Mouse (Mus musculus) heart, adult 2 months (tissue): ENCODE measurements at regions not wholly inside any gene's neighbourhood (a gene's known extent, or its start where the extent isn't known, plus 50 kb on each side); places are given as distances from the start of the nearest gene placed in this dataset.

Source experiments
- DNase-seq, 2 experiments: peaks; one replicate each; pipeline ENCODE4 v3.0.0; 2021
- H3K27ac ChIP-seq: fragments of 200-600 bp; 2 replicates; pipeline ENCODE4 v1.8.1; 2022
- H3K27me3 ChIP-seq: fragments of 200-500 bp; 2 replicates; pipeline ENCODE4 v1.6.1; 2012; ENCODE audit warnings: mild to moderate bottlenecking, low read length, inconsistent platforms, mixed read lengths; ENCODE audit not compliant: control insufficient read depth, insufficient read depth
- H3K36me3 ChIP-seq: fragments of 200-500 bp; 2 replicates; pipeline ENCODE4 v1.6.1; 2012; ENCODE audit warnings: low read length, inconsistent platforms; ENCODE audit not compliant: control insufficient read depth, insufficient read depth
- H3K4me1 ChIP-seq: fragments of 200-500 bp; 2 replicates; pipeline ENCODE4 v1.6.1; 2011; ENCODE audit warnings: low read length; ENCODE audit not compliant: control insufficient read depth, insufficient read depth
- H3K4me3 ChIP-seq: fragments of 200-600 bp; 2 replicates; pipeline ENCODE4 v1.8.1; 2022
- H3K79me2 ChIP-seq: fragments of 200-500 bp; replicated peaks from 2 replicates; pipeline ENCODE4 v1.6.1; 2012; ENCODE audit warnings: mild to moderate bottlenecking, inconsistent platforms, low read length, moderate library complexity, mixed read lengths; ENCODE audit not compliant: control insufficient read depth, insufficient read depth
- H3K9ac ChIP-seq: fragments of 200-500 bp; 2 replicates; pipeline ENCODE4 v1.6.1; 2012; ENCODE audit warnings: low read depth, mild to moderate bottlenecking, control low read depth, inconsistent platforms, low read length, mixed read lengths
- CTCF ChIP-seq: fragments of 200-600 bp; IDR thresholded peaks from 2 replicates; pipeline ENCODE4 v1.8.1; 2022; ENCODE audit warnings: antibody characterized with exemption, mild to moderate bottlenecking, moderate library complexity
- EP300 ChIP-seq: fragments of 200-500 bp; IDR thresholded peaks from 2 replicates; pipeline ENCODE4 v1.6.1; 2011; ENCODE audit warnings: low read depth, low read length, control low read depth; ENCODE audit not compliant: insufficient read depth
- POLR2A ChIP-seq: fragments of 200-500 bp; IDR thresholded peaks from 2 replicates; pipeline ENCODE4 v1.6.1; 2011; ENCODE audit warnings: mild to moderate bottlenecking, low read depth, low read length, control low read depth; ENCODE audit not compliant: insufficient read depth
- WGBS: fragments of 180-500 bp; shearing (Covaris S2); methylation state at CpG from one replicate; pipeline ENCODE4 v1.1.7; 2018; 5-methylcytosine and 5-hydroxymethylcytosine counted together
- intact Hi-C: fragments of 180-260 bp; cut with DNase I; formaldehyde crosslinking; loops from one replicate; pipeline ENCODE4 v1.15.1; 2025

DNA sequence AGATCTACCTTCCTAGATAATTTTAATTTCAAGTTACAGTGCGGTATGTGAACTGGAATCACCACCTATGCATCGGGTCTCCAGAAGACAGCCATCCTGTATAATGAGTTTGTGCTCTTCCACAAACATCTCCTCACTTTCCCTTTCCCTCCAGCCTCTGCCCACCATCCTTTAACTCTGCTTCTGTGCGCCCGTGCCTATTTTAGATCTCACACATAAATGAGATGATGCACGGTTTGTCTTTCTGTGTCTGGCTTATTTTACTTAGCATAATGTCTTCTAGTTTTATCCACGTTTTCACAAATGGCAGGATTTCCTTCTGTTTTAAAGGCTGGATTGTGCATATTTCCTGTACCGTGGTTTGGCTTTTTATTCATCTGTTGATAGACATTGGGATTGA is 227.8 kb upstream of the Podxl start:
- intact Hi-C loops = no loop called here
- Histone ChIP-seq H3K9ac (no peak overlapping the region), H3K27ac (no peak overlapping the region), H3K79me2 (no peaks in the 10 kb centered on the region), H3K4me3 (no peak overlapping the region), H3K27me3 (no peaks in the 10 kb centered on the region; the same call in 1 of the 2 replicates), H3K36me3 (no peaks in the 10 kb centered on the region), H3K4me1 (no peaks in the 10 kb centered on the region)
- DNase-seq = no peak
- 60% methylated on average over 7 of the region's 7 CpGs for WGBS
- TF ChIP-seq POLR2A (no peak), EP300 (no peak)

DNA sequence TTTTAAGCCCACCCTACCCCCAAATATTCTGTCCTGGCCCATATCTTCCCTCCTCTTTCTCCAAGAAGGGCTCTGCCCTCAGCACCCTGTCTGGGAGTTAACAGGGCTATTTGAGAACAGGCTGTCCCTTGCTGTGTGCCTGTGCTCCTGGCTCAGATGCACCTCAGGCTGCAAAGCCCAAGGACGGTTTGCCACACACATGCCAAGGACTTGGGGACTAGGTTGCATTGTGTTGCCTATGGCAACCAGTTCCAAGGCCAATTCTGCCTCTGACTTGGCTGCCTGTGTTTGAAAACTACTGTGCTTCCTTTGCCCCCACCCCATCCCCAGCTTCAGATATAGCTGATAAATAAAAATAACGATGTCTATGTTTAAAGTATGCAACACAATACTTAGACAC is 227.1 kb upstream of the Podxl start:
- 48% methylated on average over 2 of the region's 2 CpGs for WGBS
- no peak overlapping the region for H3K4me3 ChIP-seq
- intact Hi-C loops = no loop called here
- no peak overlapping the region for H3K9ac ChIP-seq
- no peaks in the 10 kb centered on the region for H3K36me3 ChIP-seq
- H3K4me1 ChIP-seq = no peaks in the 10 kb centered on the region
- no peak for TF ChIP-seq EP300
- TF ChIP-seq CTCF = no peak
- TF ChIP-seq POLR2A = no peak
- DNase-seq = no peak
- H3K27ac ChIP-seq = no peak overlapping the region
- H3K27me3 ChIP-seq = no peaks in the 10 kb centered on the region; the same call in 1 of the 2 replicates
- no peaks in the 10 kb centered on the region for H3K79me2 ChIP-seq

DNA sequence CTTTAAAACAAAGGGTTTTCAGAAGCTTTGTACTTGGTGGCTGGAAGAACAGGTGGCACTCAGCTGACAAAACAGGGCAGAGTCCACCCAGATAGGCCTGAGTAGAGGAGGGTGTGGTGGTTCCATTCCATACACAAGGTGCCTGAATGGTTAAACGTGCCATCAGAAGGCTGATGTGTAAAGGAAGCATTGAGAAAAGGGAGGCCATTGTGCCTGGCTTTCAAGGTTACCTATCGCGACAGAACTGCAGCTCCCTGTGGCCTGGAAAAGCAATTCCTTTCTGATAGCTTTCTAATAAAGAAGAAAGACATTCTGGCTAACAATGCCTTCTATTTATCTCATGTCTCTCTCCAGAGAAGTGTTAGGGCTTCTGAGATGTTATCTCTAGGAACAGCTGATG is 213.1 kb upstream of the Podxl start:
- H3K4me3 ChIP-seq = no peak overlapping the region
- intact Hi-C loops = no loop called here
- no peak for DNase-seq
- no peaks in the 10 kb centered on the region for H3K36me3 ChIP-seq
- H3K9ac ChIP-seq = no peak overlapping the region
- H3K27me3 ChIP-seq = no peaks in the 10 kb centered on the region
- H3K27ac ChIP-seq = no peak overlapping the region
- no peaks in the 10 kb centered on the region for H3K79me2 ChIP-seq
- TF ChIP-seq EP300 = no peak
- TF ChIP-seq CTCF = no peak
- TF ChIP-seq POLR2A = no peak
- H3K4me1 ChIP-seq = no peaks in the 10 kb centered on the region; the same call in 1 of the 2 replicates
- 40% methylated on average over 3 of the region's 3 CpGs for WGBS

DNA sequence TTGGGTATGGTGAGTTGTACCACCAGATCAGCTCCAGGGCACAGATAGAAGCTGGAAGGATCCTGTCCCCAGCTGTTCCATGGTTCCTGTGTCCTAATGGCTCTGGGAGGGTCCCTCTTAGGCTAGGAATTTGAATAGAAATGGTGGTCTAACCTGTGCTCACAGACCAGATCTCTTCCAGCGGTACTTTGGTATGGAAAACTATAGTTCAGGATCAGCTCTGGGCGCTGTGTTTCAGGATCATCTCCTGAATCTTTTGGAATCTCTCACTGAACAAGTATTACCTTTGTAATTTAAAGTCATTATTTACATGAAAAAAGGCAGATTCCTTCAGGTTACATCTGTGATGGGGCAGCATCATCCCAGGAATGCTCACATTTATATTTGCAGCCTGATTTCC is 208.1 kb upstream of the Podxl start:
- H3K4me3 ChIP-seq = no peak overlapping the region
- no peaks in the 10 kb centered on the region; the same call in 1 of the 2 replicates for H3K4me1 ChIP-seq
- H3K27ac ChIP-seq = no peak overlapping the region
- intact Hi-C loops = no loop called here
- TF ChIP-seq CTCF = no peak
- TF ChIP-seq POLR2A = no peak
- no peak for TF ChIP-seq EP300
- 89% methylated on average over 2 of the region's 2 CpGs for WGBS
- H3K9ac ChIP-seq = no peak overlapping the region
- no peaks in the 10 kb centered on the region for H3K27me3 ChIP-seq
- no peak for DNase-seq
- no peaks in the 10 kb centered on the region for H3K79me2 ChIP-seq
- H3K36me3 ChIP-seq = no peaks in the 10 kb centered on the region

DNA sequence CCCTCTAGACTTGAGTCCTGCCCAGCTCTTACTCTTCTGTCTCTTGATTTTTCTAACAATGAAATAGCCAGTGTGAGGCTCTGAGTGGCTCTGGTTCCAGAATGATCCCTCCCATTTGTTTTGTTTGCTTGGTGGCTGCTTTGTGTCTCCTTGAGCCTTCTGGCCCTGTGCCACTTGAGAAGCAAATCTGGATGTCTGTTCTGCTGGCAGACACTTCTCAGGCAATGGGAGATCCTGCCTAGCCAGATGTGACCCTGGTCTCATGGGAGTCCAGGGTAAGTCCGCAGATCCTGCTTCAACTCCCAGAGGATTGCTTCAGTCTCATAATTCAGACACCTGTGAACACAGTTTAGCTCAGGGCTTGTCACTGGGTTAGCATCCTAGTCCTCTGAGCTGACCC is 181.8 kb upstream of the Podxl start:
- H3K4me1 ChIP-seq = no peaks in the 10 kb centered on the region
- H3K4me3 ChIP-seq = no peak overlapping the region
- no peak for DNase-seq
- no peaks in the 10 kb centered on the region for H3K27me3 ChIP-seq
- 46% methylated on average over 1 of the region's 1 CpGs for WGBS
- no peaks in the 10 kb centered on the region for H3K79me2 ChIP-seq
- no peak overlapping the region for H3K27ac ChIP-seq
- no peaks in the 10 kb centered on the region for H3K36me3 ChIP-seq
- H3K9ac ChIP-seq = no peak overlapping the region
- intact Hi-C loops = no loop called here
- TF ChIP-seq POLR2A = no peak
- no peak for TF ChIP-seq EP300
- no peak for TF ChIP-seq CTCF

DNA sequence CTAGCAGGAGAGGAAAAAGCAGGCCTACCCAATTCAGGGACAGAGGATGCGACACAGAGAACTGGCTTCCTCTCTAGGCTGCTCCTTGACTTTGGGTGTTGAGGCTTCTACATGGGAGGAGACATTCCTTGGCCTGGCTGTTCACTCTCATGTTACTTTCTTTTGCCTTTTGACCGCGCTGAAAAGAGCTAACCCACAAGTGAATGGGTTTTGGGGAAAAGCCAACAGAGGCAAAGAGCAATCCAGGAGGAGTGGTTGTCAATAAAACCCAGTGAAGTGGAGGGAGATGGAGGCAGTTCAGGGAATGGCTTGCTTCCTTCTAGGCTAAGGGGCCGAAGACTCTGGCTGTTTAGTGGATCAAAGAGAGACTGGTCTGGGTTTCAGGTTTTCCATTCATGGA is 167.6 kb upstream of the Podxl start:
- H3K9ac ChIP-seq = no peak overlapping the region
- no peak overlapping the region for H3K27ac ChIP-seq
- no peak for TF ChIP-seq POLR2A
- no peak for TF ChIP-seq CTCF
- no peak for TF ChIP-seq EP300
- no peaks in the 10 kb centered on the region for H3K79me2 ChIP-seq
- WGBS = 80% methylated on average over 4 of the region's 4 CpGs
- DNase-seq = no peak
- intact Hi-C loops = no loop called here
- H3K36me3 ChIP-seq = no peaks in the 10 kb centered on the region
- H3K4me3 ChIP-seq = no peak overlapping the region
- no peaks in the 10 kb centered on the region for H3K27me3 ChIP-seq
- H3K4me1 ChIP-seq = no peaks in the 10 kb centered on the region

DNA sequence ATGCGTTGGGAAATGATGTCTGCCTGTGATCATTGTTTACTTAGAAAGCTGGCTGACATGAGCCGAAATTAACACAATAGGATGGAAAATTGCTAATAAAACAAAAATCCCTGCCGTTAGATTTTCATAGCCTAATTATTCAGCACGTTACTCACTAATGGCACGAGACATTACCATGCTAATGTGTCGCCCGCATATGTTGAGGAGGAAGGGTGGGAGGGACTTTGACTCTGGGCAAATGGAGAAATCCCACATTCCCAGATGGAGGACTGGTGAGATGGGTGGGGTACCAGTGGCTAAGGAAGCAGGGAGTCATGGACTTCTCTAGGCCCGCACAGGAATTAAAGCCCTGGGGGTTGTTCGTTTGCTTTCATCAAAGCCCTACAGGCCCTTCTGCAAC is 155.8 kb upstream of the Podxl start:
- intact Hi-C loops = no loop called here
- DNase-seq = no peak
- H3K27me3 ChIP-seq = no peaks in the 10 kb centered on the region
- no peaks in the 10 kb centered on the region for H3K79me2 ChIP-seq
- no peaks in the 10 kb centered on the region for H3K4me1 ChIP-seq
- TF ChIP-seq POLR2A (no peak), EP300 (no peak), CTCF (no peak)
- H3K9ac ChIP-seq = no peak overlapping the region
- 66% methylated on average over 9 of the region's 9 CpGs for WGBS
- H3K4me3 ChIP-seq = no peak overlapping the region
- no peaks in the 10 kb centered on the region for H3K36me3 ChIP-seq
- H3K27ac ChIP-seq = no peak overlapping the region
